Mouse (Mus musculus) megakaryocyte, adult 5-6 weeks (primary cell): Measurements from ENCODE around the gene Terb1. TPM values are rescaled to one million over a fixed set of nuclear protein-coding genes. Genes with fewer than 3 reads are reported as not detected.

Source experiments
- ATAC-seq: 2 replicates; pipeline ENCODE4 v1.8.0; 2016; ENCODE audit warnings: mild to moderate bottlenecking, inconsistent platforms; ENCODE audit not compliant: poor library complexity, severe bottlenecking
- total RNA-seq, 2 experiments: library from RNA; stranded (forward) in 1 of 2; stranded (reverse) in 1 of 2; fragments of 153-499, 151-499 nt in 1 of 2; fragments of 221-1000, 200-1000 nt in 1 of 2; gene quantifications; 2 replicates each; pipeline versions ENCODE4 v1.2.3 to v1.2.4; 2015 to 2017

The Terb1 gene
- total RNA-seq, 2 experiments from 2014 or later = not detected

DNA sequence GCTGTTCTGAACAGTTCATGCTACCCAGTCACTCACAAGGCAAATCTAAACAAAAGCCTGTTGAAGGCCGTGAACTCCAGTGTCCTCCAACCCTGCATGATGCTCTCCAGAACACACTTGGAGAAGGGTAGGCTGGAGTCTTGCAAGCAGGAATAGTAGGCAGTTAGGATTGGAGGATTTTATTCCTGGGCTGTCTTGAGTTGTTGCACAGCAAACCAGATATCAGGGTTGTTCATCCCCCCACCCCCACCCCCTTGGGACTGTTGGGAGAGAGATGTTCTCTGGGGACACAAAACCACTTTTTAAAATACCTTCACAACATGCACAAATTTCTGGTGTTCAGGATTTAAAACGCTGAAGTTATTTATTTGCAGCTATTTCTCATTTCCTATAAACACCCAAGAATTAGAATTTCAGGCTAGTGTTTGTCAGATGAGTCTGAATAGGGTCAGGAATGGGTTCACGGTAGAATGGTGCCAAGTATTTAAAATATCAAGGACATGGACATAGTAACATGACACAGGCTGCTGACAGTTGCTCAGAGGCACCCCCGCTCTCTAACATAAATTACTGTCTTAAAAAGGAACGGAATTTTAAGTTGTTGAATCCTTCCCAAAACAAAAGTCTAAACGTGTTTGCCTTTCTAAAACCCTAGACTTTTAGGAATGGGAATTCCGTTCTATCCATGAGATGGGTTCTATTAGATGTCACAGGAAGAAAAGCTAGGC is 96.7 kb downstream of the Terb1 start:
- no peak for ATAC-seq

DNA sequence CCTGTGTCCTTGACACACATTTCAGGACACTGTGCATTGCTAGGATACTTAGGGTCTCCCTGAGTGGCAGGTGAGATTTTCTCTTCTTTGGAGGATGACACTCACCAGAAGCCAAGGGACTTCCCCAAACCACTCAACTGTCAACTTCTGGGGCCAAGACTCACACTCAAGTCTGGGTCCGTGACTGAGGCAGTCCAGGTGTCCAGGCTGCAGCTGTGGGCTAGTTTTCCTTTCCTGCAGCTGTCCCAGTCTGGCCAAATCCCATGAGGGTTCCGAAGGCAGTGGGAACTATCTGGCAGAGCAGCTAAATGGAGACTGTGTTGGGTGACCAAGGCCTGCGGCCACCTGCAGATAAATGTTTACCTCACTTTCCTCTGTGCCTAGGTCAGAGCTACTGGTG is 97.7 kb downstream of the Terb1 start:
- ATAC-seq = no peak

DNA sequence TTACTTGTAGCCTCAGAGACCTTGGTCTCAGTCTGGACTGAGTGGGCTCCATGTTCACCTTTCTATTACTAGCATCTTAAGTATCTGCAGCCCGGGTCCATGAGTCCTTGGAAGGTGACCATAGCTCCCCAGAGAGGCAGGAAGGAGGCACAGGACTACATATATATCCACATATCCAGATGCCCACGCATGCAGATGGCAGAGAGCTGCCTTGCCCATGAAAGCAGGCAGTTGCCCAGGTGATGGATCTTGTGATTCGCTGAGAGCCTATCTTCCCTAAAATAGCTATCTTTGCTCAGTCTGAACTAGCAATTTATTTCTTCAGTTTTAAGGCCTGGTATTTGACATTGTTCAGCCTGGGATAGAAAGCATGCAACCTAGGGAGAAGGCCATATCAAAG is 98.2 kb downstream of the Terb1 start:
- no peak for ATAC-seq

DNA sequence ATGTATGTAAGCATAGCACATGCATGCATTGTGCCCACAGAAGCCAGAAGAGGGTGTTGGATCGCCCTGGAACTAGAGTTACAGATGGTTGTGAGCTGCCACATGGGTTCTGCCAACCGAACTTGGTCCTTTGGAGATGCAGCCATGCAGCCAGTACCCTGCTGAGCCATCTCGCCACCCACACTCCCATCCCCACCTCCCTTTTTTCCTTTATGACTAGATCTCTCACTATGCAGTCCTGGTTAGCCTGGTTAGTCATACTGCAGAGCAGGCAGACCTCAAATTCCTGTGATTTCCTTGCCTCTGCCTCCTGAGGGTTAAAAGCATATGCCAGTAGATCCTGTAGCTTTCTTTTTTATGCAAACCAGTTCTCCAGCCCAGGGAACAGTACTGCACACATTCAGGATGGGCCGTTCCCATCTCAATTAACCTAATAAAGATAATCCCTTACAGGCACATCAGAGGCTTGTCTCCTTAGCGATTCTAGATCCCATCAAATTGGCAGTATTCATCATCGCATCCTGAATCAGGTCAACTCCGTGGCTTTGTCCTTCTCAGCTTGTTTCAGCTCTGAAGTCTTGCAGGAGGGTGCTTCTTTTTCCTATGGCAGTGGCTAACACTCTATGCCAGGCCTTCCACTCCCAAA is 99.0 kb downstream of the Terb1 start:
- no peak for ATAC-seq

DNA sequence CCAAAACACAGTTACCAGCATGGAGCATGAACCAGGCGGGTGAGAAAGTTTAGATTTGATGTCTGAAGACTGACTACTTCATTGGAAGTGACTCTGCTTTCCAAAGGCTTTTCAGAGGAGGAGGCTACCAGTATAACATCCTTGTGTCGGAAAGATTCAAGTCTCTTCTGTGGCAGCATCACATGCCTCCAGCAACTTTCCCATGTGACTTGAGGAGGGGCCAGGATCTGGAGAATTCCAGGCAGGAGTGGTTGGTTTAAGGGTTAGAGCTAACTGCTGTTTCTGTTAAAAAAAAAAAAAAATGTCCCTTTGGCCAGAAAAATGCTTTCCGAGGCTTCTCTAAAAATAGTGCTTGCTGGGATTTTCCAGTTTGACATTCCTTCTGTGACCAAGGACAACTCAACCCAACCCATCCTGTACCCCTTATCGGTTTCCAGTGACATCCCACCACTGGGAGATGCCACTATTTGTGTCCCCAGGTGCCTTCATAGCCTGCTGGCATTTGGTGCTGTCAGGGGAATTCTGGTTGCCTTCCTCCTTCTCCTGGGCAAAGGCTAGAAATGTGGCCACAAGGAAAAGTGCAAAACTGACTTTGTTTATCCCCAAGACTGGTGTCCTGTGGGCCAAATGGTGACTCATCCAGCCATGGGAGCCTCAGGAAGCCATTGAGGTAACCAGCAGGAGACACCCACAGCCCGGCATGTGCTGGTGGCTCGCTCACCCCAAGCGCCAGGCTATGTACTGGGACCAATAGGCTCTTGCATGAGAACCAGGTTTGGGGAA is 101.2 kb downstream of the Terb1 start:
- ATAC-seq = no peak

DNA sequence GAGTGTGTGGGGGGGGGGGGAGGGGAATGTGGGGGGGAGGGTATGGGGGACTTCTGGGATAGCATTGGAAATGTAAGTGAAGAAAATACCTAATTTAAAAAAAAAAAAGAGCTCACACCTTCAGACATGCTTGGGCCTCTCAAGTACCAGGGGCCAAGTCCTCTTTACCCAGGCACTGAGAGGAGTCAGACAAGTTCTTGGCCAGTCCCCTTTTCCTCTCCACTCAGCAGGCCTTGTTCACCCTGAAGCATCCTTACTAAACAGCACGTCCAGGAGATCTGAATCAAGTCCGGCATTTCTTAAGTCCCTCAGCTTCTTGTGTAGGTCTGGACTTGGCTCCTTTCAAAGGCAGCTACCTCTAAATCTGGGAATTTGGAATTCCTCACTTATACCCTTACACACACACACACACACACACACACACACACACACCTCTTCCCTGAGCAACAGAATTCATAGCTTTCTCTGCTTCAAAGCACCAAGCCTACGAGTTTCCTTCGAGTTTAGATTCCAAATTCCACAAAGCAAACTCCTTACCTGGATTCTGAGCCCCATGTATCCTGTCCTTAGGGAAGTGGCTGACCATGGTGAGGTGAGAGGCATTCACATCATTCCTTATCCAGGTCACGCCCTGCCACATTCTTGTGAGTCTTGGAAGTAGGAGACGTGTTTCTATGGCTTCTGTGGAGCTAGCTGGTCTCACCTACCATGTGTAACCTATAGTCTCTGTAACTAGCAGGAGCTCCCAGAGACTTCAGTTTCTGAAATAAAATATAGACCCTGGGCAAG is 103.2 kb downstream of the Terb1 start:
- no peak for ATAC-seq

DNA sequence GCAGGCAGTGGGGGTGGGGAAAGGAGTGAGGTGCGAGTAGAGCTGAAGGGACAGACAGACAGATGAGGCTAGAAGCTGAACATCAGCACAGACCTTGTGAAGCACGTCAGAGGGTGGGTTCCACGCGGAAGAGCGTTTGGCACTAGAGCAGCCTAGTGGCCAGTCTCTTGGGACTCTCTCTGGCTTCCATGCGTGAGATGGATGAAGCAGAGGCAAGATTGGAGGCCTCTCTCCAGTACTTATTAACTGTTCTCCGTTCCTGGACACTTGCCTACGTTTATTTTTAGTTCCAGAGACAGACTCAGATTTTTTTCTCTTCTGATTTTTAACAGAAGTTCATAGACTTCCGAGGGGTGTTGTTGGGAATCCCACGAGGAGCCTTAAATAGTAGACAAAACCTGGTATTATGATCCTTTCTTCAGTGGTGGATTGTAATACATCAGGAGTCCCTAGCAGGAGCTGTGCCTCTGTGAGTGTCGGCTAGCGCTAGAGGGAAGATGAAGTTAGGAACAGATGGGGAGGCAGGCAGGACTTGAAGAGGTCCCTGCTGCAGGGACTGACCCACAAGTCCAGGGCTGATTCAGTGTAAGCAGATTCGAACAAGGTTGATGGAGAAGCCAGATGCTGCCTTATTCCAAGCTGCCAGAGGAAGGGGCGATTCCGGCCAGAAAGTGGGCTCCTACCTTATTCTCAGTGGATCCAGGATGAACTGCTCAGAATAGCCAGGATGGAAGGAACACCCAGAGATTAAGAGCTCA is 104.1 kb downstream of the Terb1 start:
- no peak for ATAC-seq

DNA sequence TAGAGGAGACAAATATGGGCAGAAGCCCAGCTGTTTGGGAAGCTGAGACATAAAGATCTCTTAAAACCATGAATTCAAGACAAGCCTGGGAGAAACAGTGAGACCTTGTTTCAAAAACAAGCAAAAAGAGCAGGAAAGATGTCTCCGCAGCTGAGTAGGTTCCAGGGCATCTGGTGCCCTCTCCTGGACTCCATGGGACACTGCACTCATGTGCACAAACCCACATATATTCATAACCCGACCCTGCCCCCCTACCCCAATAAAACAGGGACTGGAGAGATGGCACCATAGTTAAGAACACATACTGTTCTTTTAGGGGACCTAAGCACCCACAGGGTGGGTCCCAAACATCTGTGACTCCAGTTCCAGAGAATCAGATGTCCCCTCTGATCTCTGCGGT is 106.1 kb downstream of the Terb1 start:
- ATAC-seq = peak; percentile 69

Other genes with a start within 250 kb of the Terb1 start
- not detected in 2 replicates for gene Cmtm2a, start 216.7 kb downstream of the Terb1 start, total RNA-seq (2015)
- not detected in 2 replicates for gene Cmtm2a, start 216.7 kb downstream of the Terb1 start, total RNA-seq (2017)
- not detected in 2 replicates for gene Gm45711, start 199.8 kb downstream of the Terb1 start, total RNA-seq (2015)
- gene Gm45711, start 199.8 kb downstream of the Terb1 start, total RNA-seq (2017) = not detected in 2 replicates
- gene Cmtm1, start 199.8 kb downstream of the Terb1 start, total RNA-seq (2015) = not detected in 2 replicates
- gene Cmtm1, start 199.8 kb downstream of the Terb1 start, total RNA-seq (2017) = not detected in 2 replicates
- gene Gm11020, start 188.3 kb downstream of the Terb1 start, total RNA-seq (2015) = not detected in 2 replicates
- gene Gm11020, start 188.3 kb downstream of the Terb1 start, total RNA-seq (2017) = not detected in 2 replicates
- gene Cmtm2b, start 187.7 kb downstream of the Terb1 start, total RNA-seq (2015) = not detected in 2 replicates
- gene Cmtm2b, start 187.7 kb downstream of the Terb1 start, total RNA-seq (2017) = not detected in 2 replicates
- gene Cmtm3, start 170.5 kb downstream of the Terb1 start, total RNA-seq (2015) = 84.1 and 85.6 TPM in 2 replicates
- 48.5 and 50.4 TPM in 2 replicates for gene Cmtm3, start 170.5 kb downstream of the Terb1 start, total RNA-seq (2017)
- 0.59 and 1.1 TPM in 2 replicates for gene Cmtm4, start 114.1 kb downstream of the Terb1 start, total RNA-seq (2015)
- gene Cmtm4, start 114.1 kb downstream of the Terb1 start, total RNA-seq (2017) = 1.6 and 1.7 TPM in 2 replicates
- 15.0 and 18.4 TPM in 2 replicates for gene Dync1li2, start 66.9 kb downstream of the Terb1 start, total RNA-seq (2015)
- gene Dync1li2, start 66.9 kb downstream of the Terb1 start, total RNA-seq (2017) = 43.3 and 58.0 TPM in 2 replicates
- gene Nae1, start 24.7 kb upstream of the Terb1 start, total RNA-seq (2015) = 45.3 and 69.6 TPM in 2 replicates
- gene Nae1, start 24.7 kb upstream of the Terb1 start, total RNA-seq (2017) = 67.3 and 83.9 TPM in 2 replicates
- gene Car7, start 24.8 kb upstream of the Terb1 start, total RNA-seq (2015) = 0.27 TPM in 1 of 2 replicates, not detected in the other
- 0.44 and 1.2 TPM in 2 replicates for gene Car7, start 24.8 kb upstream of the Terb1 start, total RNA-seq (2017)
- 6.8 TPM in 2 replicates for gene Pdp2, start 81.5 kb upstream of the Terb1 start, total RNA-seq (2015)
- 6.1 and 6.6 TPM in 2 replicates for gene Pdp2, start 81.5 kb upstream of the Terb1 start, total RNA-seq (2017)
- gene Cdh16, start 114.5 kb upstream of the Terb1 start, total RNA-seq (2015) = not detected in 2 replicates
- gene Cdh16, start 114.5 kb upstream of the Terb1 start, total RNA-seq (2017) = not detected in 2 replicates
- gene Rrad, start 121.4 kb upstream of the Terb1 start, total RNA-seq (2015) = 0.52 and 2.0 TPM in 2 replicates
- 0.73 and 1.5 TPM in 2 replicates for gene Rrad, start 121.4 kb upstream of the Terb1 start, total RNA-seq (2017)
- gene Ciao2b, start 132.1 kb upstream of the Terb1 start, total RNA-seq (2015) = 18.9 and 25.7 TPM in 2 replicates
- gene Ciao2b, start 132.1 kb upstream of the Terb1 start, total RNA-seq (2017) = 15.1 and 28.2 TPM in 2 replicates
- not detected in 2 replicates for gene Ces2a, start 224.1 kb upstream of the Terb1 start, total RNA-seq (2015)
- gene Ces2a, start 224.1 kb upstream of the Terb1 start, total RNA-seq (2017) = not detected in 2 replicates